Mouse (Mus musculus) testis, postnatal 10 days (tissue): ENCODE measurements around the gene D2hgdh.
"Not testable (repeated sequence)": the region's sequence is repeated elsewhere in the genome, so short reads cannot be mapped to it uniquely, and the experiment has no call there.

Experiments used
- DNase-seq: peaks from one replicate; pipeline ENCODE4 v3.0.0; 2021; ENCODE audit warnings: low spot score

D2hgdh gene

GRCm38 (mm10) chr1:93826540-93826835 lies 1.8 kb downstream of the D2hgdh start:
- DNase-seq, result no peak

GRCm38 (mm10) chr1:93832754-93833360 lies 8.1 kb downstream of the D2hgdh start:
- DNase-seq, result not testable (repeated sequence)

- DNase-seq, result no peak
These were observed 10.0 kb downstream of the D2hgdh start for GRCm38 (mm10) chr1:93834671-93835150.

GRCm38 (mm10) chr1:93835211-93835610 lies 10.5 kb downstream of the D2hgdh start:
- DNase-seq, result no peak

- no peak for DNase-seq
These were observed 11.3 kb downstream of the D2hgdh start for GRCm38 (mm10) chr1:93835876-93836531.

GRCm38 (mm10) chr1:93836532-93836913 lies 11.8 kb downstream of the D2hgdh start:
- DNase-seq, result no peak

GRCm38 (mm10) chr1:93837335-93837734 lies 12.6 kb downstream of the D2hgdh start:
- DNase-seq, result no peak

- DNase-seq, result not testable (repeated sequence)
These were observed 13.9 kb downstream of the D2hgdh start for GRCm38 (mm10) chr1:93838569-93838968.

- not testable (repeated sequence) for DNase-seq
These were observed 21.2 kb downstream of the D2hgdh start for GRCm38 (mm10) chr1:93845766-93846366.

GRCm38 (mm10) chr1:93855790-93856189 lies 31.1 kb downstream of the D2hgdh start:
- not testable (repeated sequence) for DNase-seq

- DNase-seq, result no peak
These were observed 32.7 kb downstream of the D2hgdh start for GRCm38 (mm10) chr1:93857370-93857769.

GRCm38 (mm10) chr1:93857991-93858390 lies 33.3 kb downstream of the D2hgdh start:
- DNase-seq, result no peak

GRCm38 (mm10) chr1:93859619-93860018 lies 34.9 kb downstream of the D2hgdh start:
- DNase-seq, result no peak

- not testable (repeated sequence) for DNase-seq
These were observed 36.3 kb downstream of the D2hgdh start, which contains the start of gene Gal3st2 for GRCm38 (mm10) chr1:93861048-93861447. Gal3st2 (plus strand) TSS chr1:93861306.

GRCm38 (mm10) chr1:93871594-93872105 lies 46.9 kb downstream of the D2hgdh start:
- DNase-seq, result not testable (repeated sequence)

- DNase-seq, result not testable (repeated sequence)
These were observed 49.7 kb downstream of the D2hgdh start for GRCm38 (mm10) chr1:93874405-93874804.

GRCm38 (mm10) chr1:93881778-93882177 lies 57.1 kb downstream of the D2hgdh start:
- DNase-seq, result not testable (repeated sequence)

GRCm38 (mm10) chr1:93890936-93891335 lies 66.2 kb downstream of the D2hgdh start:
- DNase-seq, result peak; percentile 64

GRCm38 (mm10) chr1:93897395-93897794 lies 72.7 kb downstream of the D2hgdh start:
- not testable (repeated sequence) for DNase-seq

- not testable (repeated sequence) for DNase-seq
These were observed 76.6 kb downstream of the D2hgdh start for GRCm38 (mm10) chr1:93901291-93901690.
